Mouse (Mus musculus): ENCODE results near the gene Haus3.

Gene Haus3

DNA sequence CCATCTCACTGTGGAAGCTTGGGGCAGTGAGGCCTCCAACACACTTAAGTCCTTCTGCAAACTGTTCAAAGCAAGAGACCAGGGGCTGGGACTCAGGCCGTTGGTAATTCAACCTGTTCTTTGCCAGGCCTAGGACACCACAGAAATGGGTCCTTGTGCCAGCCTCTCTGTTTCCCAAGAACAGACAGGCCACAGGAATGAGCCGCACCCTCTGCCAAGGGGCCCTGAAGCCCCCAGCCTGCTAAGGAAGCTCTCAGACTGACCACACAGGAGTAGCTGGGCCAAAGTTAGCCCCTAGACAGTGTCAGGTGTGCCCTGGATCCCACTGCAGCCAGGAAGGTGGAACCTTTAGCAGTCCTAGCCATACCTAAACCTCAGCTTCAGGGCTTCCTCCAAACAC, 17.1 kb upstream of the Haus3 start:
- DNase-seq, result no peak

GRCm38 (mm10) chr5:34185791-34186190, 16.5 kb upstream of the Haus3 start:
- no peak for DNase-seq

GRCm38 (mm10) chr5:34185051-34185580, 15.8 kb upstream of the Haus3 start:
- DNase-seq, result no peak

GRCm38 (mm10) chr5:34183976-34184375, 14.6 kb upstream of the Haus3 start:
- DNase-seq, result peak; percentile 0

GRCm38 (mm10) chr5:34183156-34183880, 14.0 kb upstream of the Haus3 start:
- peak; percentile 77 for DNase-seq

DNA sequence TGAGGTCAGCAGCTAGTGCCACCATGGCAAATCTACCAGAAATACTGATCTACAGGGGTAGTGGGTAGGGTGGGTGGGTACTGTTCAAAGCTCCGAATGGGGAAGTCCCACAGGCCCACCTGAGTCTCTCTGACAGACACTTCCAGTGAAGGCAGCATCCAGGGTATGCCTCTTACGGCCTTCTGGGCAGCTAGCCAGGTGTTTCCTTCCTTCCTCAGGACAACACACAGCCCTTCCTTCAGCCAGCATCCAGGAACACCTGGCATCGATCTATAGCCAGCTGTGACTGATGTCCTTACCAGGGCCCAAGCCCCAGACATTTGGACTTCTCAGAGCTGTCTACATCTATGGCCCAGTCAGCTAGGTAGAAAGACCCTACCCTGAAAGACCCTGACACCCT, 13.2 kb upstream of the Haus3 start:
- DNase-seq, result peak; percentile 62

DNA sequence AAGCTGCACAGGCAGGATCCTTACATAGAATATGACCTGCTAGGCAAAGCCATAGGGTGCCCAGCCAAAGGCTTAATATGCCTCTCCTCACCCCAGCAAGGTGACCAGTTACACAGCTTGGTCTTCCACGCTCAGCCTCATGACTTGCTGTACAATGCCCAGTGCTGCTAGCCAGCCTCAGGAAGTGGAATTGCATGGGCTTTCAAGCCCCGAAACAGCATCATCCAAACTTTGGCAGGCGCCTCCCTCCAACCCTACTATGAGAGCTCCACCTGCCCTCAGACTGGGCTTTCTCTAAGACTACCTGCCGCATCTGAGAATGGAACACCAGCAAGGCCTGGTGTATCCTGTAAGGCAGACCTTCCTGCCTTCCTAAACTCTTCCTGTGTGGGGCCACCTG, 8.5 kb upstream of the Haus3 start:
- no peak for DNase-seq

DNA sequence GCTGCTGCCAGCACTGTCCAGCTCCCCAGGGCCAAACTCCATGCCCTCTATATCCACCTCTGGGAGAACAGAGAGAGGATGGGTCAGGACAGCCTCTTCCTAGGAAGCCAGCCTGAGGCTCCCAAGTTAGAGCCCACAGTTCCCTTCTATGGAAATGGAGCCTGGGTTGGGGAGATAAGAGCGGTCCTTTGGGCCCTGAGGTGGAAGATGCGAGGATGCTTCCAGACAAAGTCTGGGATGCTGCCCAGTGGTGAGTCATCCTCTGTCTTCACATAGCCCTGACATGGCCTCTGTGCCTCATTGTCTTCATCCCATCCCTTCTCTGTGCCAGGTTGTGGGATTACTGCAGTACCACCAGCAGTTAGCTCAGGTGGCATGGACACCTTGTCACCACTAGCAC, 7.8 kb upstream of the Haus3 start:
- no peak for DNase-seq

DNA sequence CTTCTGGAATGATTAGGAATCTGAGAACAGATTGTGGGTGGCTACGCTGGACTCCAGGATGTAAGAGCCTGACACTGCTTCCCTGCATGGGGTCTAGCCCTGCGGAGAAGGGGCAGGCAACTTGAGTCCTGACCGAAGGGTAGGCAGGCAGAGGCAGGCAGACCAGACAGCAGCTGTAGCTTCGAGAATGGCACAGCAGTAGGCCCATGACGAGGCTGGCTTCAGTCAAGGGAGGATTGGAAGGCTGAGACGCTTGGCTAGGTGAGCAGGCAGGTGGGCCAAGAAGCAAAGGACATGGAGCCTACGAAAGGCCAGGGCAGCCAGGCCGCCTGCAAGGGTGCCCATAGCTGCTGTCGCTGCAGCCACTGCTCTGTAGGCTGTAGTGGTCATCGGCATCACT, 7.4 kb upstream of the Haus3 start:
- DNase-seq, result no peak

GRCm38 (mm10) chr5:34175403-34175694, 6.0 kb upstream of the Haus3 start:
- DNase-seq, result no peak

DNA sequence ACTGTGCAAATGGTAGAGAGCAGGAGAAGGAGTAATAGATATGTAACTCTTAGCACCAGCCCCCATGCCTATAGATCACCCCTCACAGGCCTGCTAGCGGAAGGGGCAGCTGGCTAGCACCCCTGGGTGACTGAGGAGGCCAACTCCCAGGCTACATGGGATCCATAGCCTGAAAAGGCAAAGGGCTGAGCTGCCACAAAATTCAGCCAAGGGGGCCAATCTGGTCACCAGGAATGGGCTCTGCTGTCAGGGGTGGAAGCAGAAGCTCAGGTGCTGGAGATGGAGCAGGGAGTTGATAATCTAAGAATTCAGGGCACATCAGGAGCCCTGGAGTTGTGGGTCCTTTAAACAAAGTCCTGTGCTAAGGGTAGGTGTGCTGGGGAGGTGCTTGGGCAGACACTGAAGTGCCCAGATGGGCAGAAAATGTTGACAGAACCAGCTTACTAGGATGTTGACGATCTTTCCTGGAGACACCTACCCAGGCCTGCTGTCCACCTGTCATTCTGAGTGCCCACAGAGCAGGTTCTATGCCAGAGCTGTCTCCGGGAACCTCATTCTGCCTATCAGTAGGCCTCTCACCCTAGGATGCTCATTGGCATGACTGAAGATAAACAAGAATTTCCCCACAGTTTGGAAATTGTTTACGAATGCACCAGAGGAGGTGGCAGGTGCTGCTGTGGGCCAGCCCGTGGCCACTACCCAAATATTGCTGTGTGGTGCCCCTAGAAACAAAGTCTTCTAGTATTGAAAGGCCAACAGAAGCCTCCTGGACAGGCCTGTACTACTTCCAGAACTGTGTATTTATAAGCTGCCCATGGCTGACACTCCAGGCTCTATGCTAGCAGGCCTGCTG, 5.4 kb upstream of the Haus3 start:
- DNase-seq, result no peak

GRCm38 (mm10) chr5:34174021-34174420, 4.7 kb upstream of the Haus3 start:
- no peak for DNase-seq

- no peak for DNase-seq
Observed at GRCm38 (mm10) chr5:34170726-34171125, 1.4 kb upstream of the Haus3 start.

- DNase-seq, result no peak
Observed at GRCm38 (mm10) chr5:34169954-34170353, 627 bp upstream of the Haus3 start.

- DNase-seq, result no peak
Observed at GRCm38 (mm10) chr5:34167857-34168256, 1.5 kb downstream of the Haus3 start.

DNA sequence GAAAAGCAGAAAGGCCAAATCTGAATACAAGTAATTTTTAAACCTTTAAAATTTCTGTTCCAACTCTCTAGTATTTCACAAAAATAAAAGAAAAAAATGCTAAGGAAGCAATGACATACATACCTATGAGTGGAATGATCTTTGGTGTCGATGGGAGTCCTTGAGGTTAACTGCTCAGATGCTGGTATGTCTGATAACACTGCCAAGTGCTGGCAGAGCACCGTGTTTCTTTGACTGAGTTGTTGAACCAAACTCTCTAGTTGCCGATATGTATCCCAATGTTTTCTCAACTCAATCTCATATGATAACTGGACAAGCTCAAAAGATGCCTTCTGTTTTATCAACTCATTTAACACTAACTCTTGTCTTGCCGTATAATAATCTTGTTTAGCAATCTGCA, 3.5 kb downstream of the Haus3 start:
- DNase-seq, result no peak

DNA sequence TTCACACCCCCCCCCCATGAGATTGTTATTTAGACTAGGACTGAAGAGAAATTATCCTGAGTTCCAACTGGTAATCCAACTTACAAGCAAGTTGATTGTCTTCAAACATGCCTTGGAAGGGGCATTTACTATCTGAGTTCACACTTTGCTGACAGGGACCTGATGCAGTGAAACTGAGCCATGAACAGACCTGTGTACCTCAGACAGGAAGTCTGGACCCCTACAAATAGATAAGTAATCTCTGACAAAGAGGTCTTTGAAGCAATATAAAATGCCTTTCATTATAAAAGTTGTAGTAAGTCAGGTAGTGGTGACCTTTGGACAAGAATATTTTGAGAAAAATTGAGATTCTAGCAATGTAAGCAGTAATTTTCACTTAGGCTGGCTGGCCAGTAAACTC, 20.9 kb downstream of the Haus3 start:
- no peak for DNase-seq

DNA sequence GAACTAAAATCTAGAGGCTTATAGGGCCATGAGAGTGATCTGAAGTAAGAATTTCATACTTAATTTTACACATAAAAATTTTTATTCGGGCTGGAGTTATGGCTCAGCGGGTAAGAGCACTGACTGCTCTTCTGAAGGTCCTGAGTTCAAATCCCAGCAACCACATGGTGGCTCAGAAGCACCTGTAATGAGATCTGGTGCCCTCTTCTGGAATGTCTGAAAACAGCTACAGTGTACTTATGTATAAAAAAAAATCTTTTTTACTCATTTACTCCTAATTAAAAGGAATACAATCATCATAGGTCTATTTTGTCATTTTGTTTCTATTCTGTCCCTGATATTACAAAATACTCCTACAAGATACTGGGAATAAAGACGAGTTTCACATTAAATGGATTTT, 21.8 kb downstream of the Haus3 start:
- DNase-seq, result no peak

DNA sequence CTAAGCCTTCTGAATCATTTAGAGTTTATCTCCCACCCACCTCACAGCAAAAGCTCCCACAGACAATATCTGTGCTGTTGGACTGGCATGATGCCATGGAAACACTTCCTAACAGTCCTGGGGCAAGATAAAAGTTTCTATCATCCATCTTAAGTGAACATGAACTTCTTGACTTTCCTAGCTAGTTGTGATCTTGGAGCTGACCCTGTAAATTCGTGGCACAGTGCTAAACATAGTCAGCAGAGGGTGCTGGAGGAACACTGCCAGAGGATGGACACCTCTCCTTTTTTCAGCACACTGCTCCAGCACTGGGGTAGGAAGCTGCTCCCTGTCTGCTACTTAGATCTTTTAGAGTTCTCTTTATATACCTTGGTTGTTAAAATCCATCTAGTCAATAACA, 29.6 kb downstream of the Haus3 start:
- DNase-seq, result peak; percentile 52

GRCm38 (mm10) chr5:34132731-34133130, 36.6 kb downstream of the Haus3 start:
- DNase-seq, result no peak

DNA sequence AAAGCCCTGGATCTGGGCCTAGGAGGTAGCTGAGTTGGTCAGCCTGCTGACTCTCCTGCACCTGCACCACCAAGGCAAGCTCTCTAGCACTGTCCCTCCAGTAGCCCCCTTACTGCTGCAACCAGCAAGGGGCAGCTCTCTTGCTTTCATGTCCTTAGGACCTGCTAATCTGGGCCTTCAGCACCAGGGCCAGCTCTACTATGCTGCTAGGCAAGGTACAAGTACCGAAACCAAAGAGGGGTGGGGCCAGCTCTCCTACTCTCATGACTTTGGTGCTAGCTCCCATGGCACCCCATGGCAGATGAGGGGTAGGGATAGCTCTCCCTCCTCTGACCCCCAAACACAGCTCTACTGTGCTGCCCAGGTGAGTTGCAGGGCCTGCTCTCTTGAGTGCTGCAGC, 45.2 kb downstream of the Haus3 start:
- no peak for DNase-seq

- DNase-seq, result no peak
Observed at GRCm38 (mm10) chr5:34119121-34119856, 50.0 kb downstream of the Haus3 start.

DNA sequence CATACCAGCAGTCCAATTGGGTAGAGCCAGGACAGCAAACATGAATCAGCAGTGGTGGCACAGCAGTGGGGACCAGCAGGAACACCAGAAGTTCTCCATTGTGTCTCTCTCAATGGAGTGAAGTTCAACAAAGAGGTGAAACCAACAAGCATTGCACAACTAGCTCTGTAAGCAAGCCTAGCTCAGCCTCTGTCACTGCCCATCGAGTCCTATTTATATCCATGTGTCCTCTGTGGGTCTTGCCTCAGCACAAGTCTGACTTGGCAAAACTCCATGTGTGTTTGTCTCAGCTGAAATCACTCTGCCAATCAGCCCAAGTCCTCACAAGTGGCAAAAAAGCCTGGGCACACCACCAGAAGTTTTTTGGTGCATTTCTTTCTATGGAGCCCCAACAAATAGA, 63.6 kb downstream of the Haus3 start:
- DNase-seq, result peak; percentile 4
